Mouse (Mus musculus): ENCODE data around the gene Iars. TPM values are rescaled to one million over a fixed set of nuclear protein-coding genes. Genes with fewer than 3 reads are reported as not detected.
A peak's percentile ranks its signal among the peaks of the same experiment; 100 is the strongest.

The Iars gene
- polyA plus RNA-seq, 1 experiment from 2014 or later: 59.9 TPM

DNA sequence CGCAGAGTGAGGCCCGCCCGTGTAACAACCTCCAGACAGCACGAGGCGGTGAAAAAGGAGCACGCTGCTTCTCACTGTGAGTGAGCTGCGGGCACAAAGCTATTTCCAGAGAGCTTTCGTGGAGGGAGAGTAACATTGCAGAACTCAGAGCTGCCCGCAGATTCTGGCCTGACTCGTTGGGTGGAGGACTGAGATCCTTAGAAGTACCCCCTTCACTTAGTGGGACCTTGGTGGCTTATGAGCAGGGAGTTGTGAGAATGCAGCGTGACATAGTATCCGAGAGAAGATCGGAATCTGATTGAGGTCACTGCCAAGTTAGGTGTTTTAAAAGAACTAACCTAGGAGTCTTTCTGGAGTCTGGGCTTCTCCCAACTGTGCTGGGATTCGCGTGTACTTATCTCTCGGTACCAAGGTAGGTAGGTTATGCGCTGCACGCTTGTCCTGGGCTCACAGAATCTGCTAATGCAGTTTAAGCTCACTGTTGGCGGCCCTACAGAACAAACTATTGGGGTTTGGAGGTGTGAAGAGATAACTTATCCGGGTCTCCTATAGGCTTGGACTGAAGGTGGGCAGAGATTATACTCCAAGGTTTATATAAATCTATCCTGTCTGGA lies 440 bp downstream of the Iars start:
- Histone ChIP-seq H3K27ac (replicated peaks) (peak overlapping the region; percentile 66), H3K36me3 (peaks cover 15% of the 10 kb centered on the region), H3K27me3 (no peaks in the 10 kb centered on the region), H3K9ac (peak overlapping the region; percentile 84), H3K4me3 (peak overlapping the region; percentile 87), H3K9me3 (no peaks in the 10 kb centered on the region), H3K4me2 (peak overlapping the region; percentile 97), H3K4me1 (replicated peaks) (peaks cover 30% of the 10 kb centered on the region)
- peak; percentile 71 for ATAC-seq (ENCODE audit: low read depth)
- WGBS: under 1% methylated on average over 20 of the region's 20 CpGs

- ATAC-seq (ENCODE audit: low read depth): no peak
- Histone ChIP-seq H3K27me3 (no peaks in the 10 kb centered on the region), H3K4me2 (peak overlapping the region; percentile 24; the same call in 1 of the 2 replicates), H3K27ac (replicated peaks) (no peak overlapping the region), H3K9ac (no peak overlapping the region), H3K4me3 (no peak overlapping the region), H3K4me1 (replicated peaks) (peaks cover 30% of the 10 kb centered on the region), H3K9me3 (no peaks in the 10 kb centered on the region), H3K36me3 (peaks cover 19% of the 10 kb centered on the region)
- 14% methylated on average over 4 of the region's 4 CpGs for whole genome bisulfite sequencing
Measured at GRCm38 (mm10) chr13:49684266-49684665, 2.4 kb downstream of the Iars start.

DNA sequence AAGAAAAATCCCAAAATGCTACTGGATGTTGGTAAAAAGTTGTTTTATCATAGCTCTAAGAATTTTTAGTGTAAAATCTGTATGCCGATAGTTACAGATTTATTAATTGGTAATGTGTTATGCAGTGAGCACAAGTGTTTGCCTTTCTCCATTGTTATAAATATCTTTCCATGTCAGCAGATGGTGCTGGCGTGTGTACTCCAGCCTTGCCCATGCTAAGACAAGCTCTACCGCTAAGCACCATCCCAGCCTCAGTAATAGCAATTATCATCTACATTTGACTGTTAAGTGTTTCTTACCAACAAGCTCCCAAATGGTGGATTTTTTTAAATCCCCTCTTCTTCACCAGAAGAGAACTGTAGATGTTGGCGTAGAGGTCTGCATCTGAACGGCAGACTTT lies 9.2 kb downstream of the Iars start:
- H3K27ac ChIP-seq (replicated peaks): no peak overlapping the region
- H3K9ac ChIP-seq: no peak overlapping the region
- peaks cover 60% of the 10 kb centered on the region for H3K36me3 ChIP-seq
- H3K27me3 ChIP-seq: no peaks in the 10 kb centered on the region
- WGBS: 96% methylated on average over 5 of the region's 5 CpGs
- ATAC-seq (ENCODE audit: low read depth): no peak
- H3K4me3 ChIP-seq: no peak overlapping the region
- H3K4me1 ChIP-seq (replicated peaks): no peaks in the 10 kb centered on the region
- no peaks in the 10 kb centered on the region for H3K9me3 ChIP-seq
- H3K4me2 ChIP-seq: no peak overlapping the region

DNA sequence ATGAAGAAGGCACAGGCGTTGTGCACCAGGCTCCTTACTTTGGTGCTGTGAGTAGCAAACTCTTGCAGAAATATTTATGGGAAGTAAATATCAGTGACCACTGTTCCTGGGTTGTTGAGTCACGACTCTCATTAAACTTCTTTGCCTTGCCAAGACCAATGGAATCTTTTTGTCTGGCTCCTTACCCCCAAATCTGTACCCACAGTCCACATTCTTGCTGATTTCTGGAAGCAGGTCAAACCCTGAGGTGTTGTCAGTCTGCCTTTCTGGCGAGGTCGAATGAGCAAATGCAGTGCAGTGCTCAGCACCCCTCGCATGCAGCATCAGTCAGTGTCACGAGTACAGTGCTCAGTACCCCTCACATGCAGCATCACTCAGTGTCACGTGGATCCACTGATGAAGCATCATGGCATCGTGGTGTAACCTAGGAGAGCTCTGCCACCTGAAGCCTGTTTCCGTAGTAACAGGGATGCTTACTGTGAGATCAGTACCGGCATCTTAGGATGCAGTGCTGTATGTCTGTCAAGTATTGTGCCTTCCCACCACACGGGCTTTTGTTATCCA lies 21.4 kb downstream of the Iars start:
- H3K9ac ChIP-seq: no peak overlapping the region
- H3K4me2 ChIP-seq: no peak overlapping the region
- no peaks in the 10 kb centered on the region for H3K27me3 ChIP-seq
- peaks cover 24% of the 10 kb centered on the region for H3K4me1 ChIP-seq (replicated peaks)
- H3K36me3 ChIP-seq: peaks cover 76% of the 10 kb centered on the region
- no peak overlapping the region for H3K4me3 ChIP-seq
- H3K9me3 ChIP-seq: no peaks in the 10 kb centered on the region
- ATAC-seq (ENCODE audit: low read depth): no peak
- 89% methylated on average over 11 of the region's 11 CpGs for WGBS
- H3K27ac ChIP-seq (replicated peaks): no peak overlapping the region

- H3K9ac ChIP-seq: no peak overlapping the region
- no peak overlapping the region for H3K4me3 ChIP-seq
- H3K9me3 ChIP-seq: no peaks in the 10 kb centered on the region
- H3K4me1 ChIP-seq (replicated peaks): peaks cover 24% of the 10 kb centered on the region
- 41% methylated on average over 3 of the region's 3 CpGs for WGBS
- peak; percentile 76 for ATAC-seq (ENCODE audit: low read depth)
- H3K27ac ChIP-seq (replicated peaks): peak overlapping the region; percentile 59
- no peaks in the 10 kb centered on the region for H3K27me3 ChIP-seq
- H3K4me2 ChIP-seq: no peak overlapping the region
- H3K36me3 ChIP-seq: peaks cover 93% of the 10 kb centered on the region
Measured at GRCm38 (mm10) chr13:49706032-49706690, 24.3 kb downstream of the Iars start.

GRCm38 (mm10) chr13:49708311-49708710 lies 26.4 kb downstream of the Iars start:
- Histone ChIP-seq H3K9ac (no peak overlapping the region), H3K27ac (replicated peaks) (no peak overlapping the region), H3K9me3 (no peaks in the 10 kb centered on the region), H3K4me3 (no peak overlapping the region), H3K36me3 (peaks cover 92% of the 10 kb centered on the region), H3K4me2 (no peak overlapping the region), H3K27me3 (no peaks in the 10 kb centered on the region), H3K4me1 (replicated peaks) (peaks cover 24% of the 10 kb centered on the region)
- 91% methylated on average over 8 of the region's 8 CpGs for WGBS
- ATAC-seq (ENCODE audit: low read depth): no peak

DNA sequence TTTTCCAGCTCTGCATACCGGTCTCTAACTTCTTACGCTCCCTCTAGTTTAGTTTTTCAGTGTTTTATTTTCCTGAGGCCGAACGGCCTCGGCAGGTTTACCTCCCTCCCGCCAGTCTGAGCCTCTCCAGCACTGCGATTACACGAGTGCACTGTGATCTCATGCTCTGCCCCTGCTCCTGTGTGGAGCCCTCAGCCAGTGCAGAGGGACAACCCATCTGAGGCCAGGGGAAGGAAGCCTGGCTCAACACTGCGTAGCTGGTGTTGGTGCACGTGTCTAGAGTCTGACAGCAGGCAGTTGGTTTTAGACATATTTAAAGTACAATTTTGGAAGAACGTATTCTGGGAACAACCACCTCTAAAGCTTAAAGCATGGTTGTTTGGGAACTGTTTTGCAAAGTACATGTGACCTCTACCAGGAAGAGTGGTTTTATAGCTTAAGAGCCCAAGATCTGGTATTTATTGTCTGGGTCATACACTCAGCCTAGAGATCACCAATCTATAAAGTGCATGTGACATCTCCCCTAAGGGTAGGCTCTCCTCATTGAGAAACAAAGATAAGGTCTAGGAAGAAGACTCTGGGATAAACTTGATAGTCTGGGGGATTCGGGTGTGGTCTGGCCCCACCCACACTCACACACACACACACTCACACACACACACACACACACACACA lies 30.3 kb downstream of the Iars start:
- H3K27me3 ChIP-seq: no peaks in the 10 kb centered on the region
- H3K4me3 ChIP-seq: no peak overlapping the region
- no peak for ATAC-seq (ENCODE audit: low read depth)
- H3K4me2 ChIP-seq: no peak overlapping the region
- H3K27ac ChIP-seq (replicated peaks): no peak overlapping the region
- no peaks in the 10 kb centered on the region for H3K9me3 ChIP-seq
- H3K4me1 ChIP-seq (replicated peaks): 0 out of 2 replicates have a peak, but pooled peaks cover 2% of the 10 kb centered on the region
- H3K9ac ChIP-seq: no peak overlapping the region
- peaks cover 93% of the 10 kb centered on the region for H3K36me3 ChIP-seq
- 93% methylated on average over 12 of the region's 12 CpGs for WGBS

DNA sequence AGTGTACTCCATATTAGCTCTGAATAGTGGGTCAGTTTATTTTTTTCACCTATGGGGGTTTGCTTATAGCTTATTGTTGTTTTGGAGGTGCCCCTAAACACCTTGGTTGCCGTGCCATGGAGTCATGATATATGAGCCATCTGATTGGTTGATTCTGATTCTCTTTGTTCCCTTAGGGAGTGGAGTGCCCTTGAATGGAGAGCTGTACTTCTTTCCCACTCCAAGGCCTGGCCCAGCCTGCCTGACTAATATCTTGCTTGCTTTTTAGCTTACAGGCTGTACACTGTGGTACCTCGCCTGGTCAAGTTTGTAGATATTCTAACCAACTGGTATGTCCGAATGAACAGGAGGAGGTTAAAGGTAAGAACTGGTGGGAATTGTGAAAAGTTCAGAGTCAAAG lies 37.4 kb downstream of the Iars start:
- Histone ChIP-seq H3K9me3 (no peaks in the 10 kb centered on the region), H3K4me2 (no peak overlapping the region), H3K4me3 (no peak overlapping the region), H3K4me1 (replicated peaks) (no peaks in the 10 kb centered on the region), H3K27ac (replicated peaks) (no peak overlapping the region), H3K27me3 (no peaks in the 10 kb centered on the region), H3K36me3 (peaks cover 99% of the 10 kb centered on the region), H3K9ac (no peak overlapping the region)
- ATAC-seq (ENCODE audit: low read depth): no peak
- 89% methylated on average over 3 of the region's 3 CpGs for WGBS

DNA sequence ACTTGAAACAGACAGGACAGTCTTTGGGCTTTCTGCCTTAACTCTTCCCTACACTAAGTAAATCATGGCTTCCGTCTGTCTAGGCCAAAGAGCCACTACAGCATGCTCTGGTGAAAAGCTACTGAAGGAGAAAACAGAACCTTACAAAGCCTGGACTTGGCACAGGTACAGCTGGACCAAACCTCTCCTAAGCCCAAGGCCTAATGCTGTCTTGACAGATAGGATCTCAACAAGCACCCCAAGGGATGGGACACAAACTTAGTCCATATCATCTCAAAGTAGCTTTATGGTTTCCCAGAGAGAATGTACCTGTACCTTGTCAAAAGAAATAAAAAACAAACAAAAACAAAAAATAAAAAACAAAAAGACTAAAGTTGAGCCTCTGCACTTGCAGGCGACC lies 54.5 kb downstream of the Iars start:
- Histone ChIP-seq H3K4me1 (replicated peaks) (no peaks in the 10 kb centered on the region), H3K27ac (replicated peaks) (no peak overlapping the region), H3K4me2 (no peak overlapping the region), H3K9ac (no peak overlapping the region), H3K4me3 (no peak overlapping the region), H3K36me3 (peaks cover 49% of the 10 kb centered on the region), H3K9me3 (no peaks in the 10 kb centered on the region), H3K27me3 (no peaks in the 10 kb centered on the region)
- WGBS: 87% methylated on average over 2 of the region's 2 CpGs
- ATAC-seq (ENCODE audit: low read depth): no peak

DNA sequence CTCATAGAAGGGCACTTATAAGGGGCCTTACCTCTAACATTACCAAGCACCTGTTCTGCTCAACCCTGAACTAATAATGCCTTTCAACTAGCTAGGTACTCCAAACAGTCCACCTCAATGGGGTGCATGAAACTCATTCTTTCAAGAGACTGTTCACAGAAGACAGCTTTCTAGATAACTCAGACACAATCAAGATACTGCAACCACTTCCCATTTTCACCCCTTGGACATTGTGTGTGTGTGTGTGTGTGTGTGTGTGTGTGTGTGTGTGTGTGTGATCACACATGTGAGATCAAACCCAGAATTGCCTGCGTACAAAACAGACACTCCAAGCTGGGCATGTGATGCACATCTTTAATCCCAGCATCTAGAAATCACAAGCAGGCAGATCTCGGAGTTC lies 56.1 kb downstream of the Iars start:
- Histone ChIP-seq H3K4me3 (no peak overlapping the region), H3K4me1 (replicated peaks) (no peaks in the 10 kb centered on the region), H3K27ac (replicated peaks) (no peak overlapping the region), H3K4me2 (no peak overlapping the region), H3K27me3 (no peaks in the 10 kb centered on the region), H3K9ac (no peak overlapping the region), H3K36me3 (peaks cover 33% of the 10 kb centered on the region), H3K9me3 (no peaks in the 10 kb centered on the region)
- no peak for ATAC-seq (ENCODE audit: low read depth)
- 90% methylated on average over 2 of the region's 2 CpGs for WGBS

DNA sequence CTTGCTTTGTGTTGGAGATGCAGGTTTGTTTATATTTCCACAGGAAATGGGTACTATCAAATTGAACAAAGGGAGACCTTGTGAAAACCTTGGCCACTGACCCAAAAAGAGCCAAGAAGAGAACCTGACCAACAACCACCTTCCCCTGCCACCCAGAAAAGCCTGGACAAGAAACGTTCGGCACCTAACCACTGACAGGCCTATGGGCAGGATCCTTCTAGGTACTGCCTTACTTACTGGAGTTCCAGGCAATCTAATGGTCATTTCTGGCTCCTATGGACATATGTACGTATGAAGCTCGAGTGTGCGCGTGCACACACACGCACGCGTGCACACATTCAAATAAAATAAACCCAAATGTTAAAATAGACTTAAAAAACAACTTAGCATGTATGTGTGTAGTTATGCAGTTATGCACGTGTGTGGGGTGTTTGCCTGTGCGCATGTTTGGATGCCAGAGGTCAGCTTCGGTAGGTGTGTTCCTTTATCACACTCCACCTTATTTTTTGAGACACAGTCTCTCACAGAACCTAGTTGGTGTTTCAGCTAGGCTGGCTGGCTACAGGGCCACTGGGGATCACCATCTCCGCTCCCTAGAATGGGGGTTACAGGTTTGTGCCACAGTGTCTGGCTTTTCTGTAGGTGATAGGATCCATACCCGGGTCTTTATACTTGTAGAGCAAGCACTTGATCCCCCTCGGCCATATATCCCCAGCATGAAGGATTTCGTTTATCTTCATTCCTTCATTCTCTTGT lies 59.6 kb downstream of the Iars start:
- Histone ChIP-seq H3K36me3 (0 out of 2 replicates have a peak, but pooled peaks cover under 1% of the 10 kb centered on the region), H3K27me3 (no peaks in the 10 kb centered on the region), H3K4me3 (no peak overlapping the region), H3K9ac (no peak overlapping the region), H3K27ac (replicated peaks) (no peak overlapping the region), H3K9me3 (no peaks in the 10 kb centered on the region), H3K4me2 (no peak overlapping the region), H3K4me1 (replicated peaks) (no peaks in the 10 kb centered on the region)
- WGBS: 93% methylated on average over 16 of the region's 16 CpGs
- no peak for ATAC-seq (ENCODE audit: low read depth)

GRCm38 (mm10) chr13:49756591-49756990 lies 74.7 kb downstream of the Iars start:
- no peaks in the 10 kb centered on the region for H3K36me3 ChIP-seq
- H3K27ac ChIP-seq (replicated peaks): no peak overlapping the region
- WGBS: 86% methylated on average over 9 of the region's 9 CpGs
- H3K9me3 ChIP-seq: no peaks in the 10 kb centered on the region
- no peak for ATAC-seq (ENCODE audit: low read depth)
- no peaks in the 10 kb centered on the region for H3K4me1 ChIP-seq (replicated peaks)
- H3K4me2 ChIP-seq: no peak overlapping the region
- H3K4me3 ChIP-seq: no peak overlapping the region
- H3K9ac ChIP-seq: no peak overlapping the region
- H3K27me3 ChIP-seq: no peaks in the 10 kb centered on the region
